Mouse (Mus musculus): ENCODE data around the gene Mrln.

GRCm38 (mm10) chr10:70204505-70205399 is at the start of gene Mrln:
- TF ChIP-seq TCF3 (IDR thresholded peaks at IDR 0.05; ENCODE audit: insufficient read length, low read depth), result no peak
- no peak for TF ChIP-seq MAX (IDR thresholded peaks at IDR 0.05; ENCODE audit: low read depth)
- no peak for TF ChIP-seq POLR2A (IDR thresholded peaks at IDR 0.05; ENCODE audit: insufficient read length, low read depth)
- TF ChIP-seq E2F4 (IDR thresholded peaks at IDR 0.05; ENCODE audit: insufficient read depth), result no peak
- TF ChIP-seq SRF (IDR thresholded peaks at IDR 0.05; ENCODE audit: control insufficient read depth, insufficient read length, low read depth), result no peak
- TF ChIP-seq TCF12 (IDR thresholded peaks at IDR 0.05; ENCODE audit: insufficient read depth, poor library complexity, severe bottlenecking), result peak; percentile 48
- peak; percentile 85 for TF ChIP-seq CEBPB (IDR thresholded peaks at IDR 0.05; ENCODE audit: insufficient read depth, poor library complexity, severe bottlenecking)
- TF ChIP-seq REST (IDR thresholded peaks at IDR 0.05; ENCODE audit: insufficient read depth, insufficient read length), result no peak
- no peak for TF ChIP-seq POLR2AphosphoS2 (IDR thresholded peaks at IDR 0.05; ENCODE audit: insufficient read length, low read depth)
- no peak for TF ChIP-seq USF1 (IDR thresholded peaks at IDR 0.05; ENCODE audit: low read depth)
- peak; percentile 89 to 94 (median 91) for TF ChIP-seq MYOD1 (IDR thresholded peaks at IDR 0.05; ENCODE audit: control insufficient read depth in 1 of 3, insufficient read length in 2 of 3, low read depth in 2 of 3)
- peak in 2 of 3 experiments; percentile 3 to 7 for TF ChIP-seq MYOG (IDR thresholded peaks at IDR 0.05; ENCODE audit: control insufficient read depth in 1 of 3, insufficient read depth in 1 of 3, insufficient read length in 2 of 3, low read depth in 2 of 3)

All from myocyte (in vitro differentiated cells).